Mouse (Mus musculus): ENCODE measurements around the gene Gstcd. TPM values are rescaled to one million over a fixed set of nuclear protein-coding genes. Genes with fewer than 3 reads are reported as not detected.

Gstcd gene
- total RNA-seq, 1 experiment: 24.2 TPM

DNA sequence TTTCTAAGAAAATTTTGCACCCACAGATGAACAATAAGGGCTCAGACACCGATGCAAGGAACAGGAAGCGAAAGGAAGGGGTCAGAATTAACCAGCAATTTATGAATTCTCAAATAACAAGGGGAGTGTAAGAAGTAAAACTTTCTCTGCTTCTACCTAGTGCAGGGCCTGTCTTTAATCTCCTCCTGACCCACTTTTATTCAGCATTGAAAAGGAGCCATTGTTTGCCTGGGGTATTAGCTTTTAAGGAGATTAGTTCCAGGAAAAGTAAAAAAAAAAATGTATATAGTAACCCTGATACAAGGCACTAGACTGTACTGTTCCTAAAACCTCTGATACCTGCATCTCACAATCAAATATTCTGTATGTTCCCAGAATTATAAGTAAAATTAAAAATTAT lies 64.9 kb downstream of the Gstcd start:
- no peak overlapping the region for H3K9ac ChIP-seq (ENCODE audit: insufficient read depth, low read depth, low read length, poor library complexity, severe bottlenecking)
- no peaks in the 10 kb centered on the region for H3K9me3 ChIP-seq (ENCODE audit: control insufficient read depth, insufficient read depth, low read depth, low read length)
- DNase-seq (ENCODE audit: low read depth, low spot score): no peak
- H3K27ac ChIP-seq (ENCODE audit: insufficient read depth, low read depth, low read length, poor library complexity, severe bottlenecking): no peak overlapping the region
- no peak overlapping the region for H3K4me3 ChIP-seq (ENCODE audit: insufficient read depth in 1 of 2, low read depth in 1 of 2, low read length in 2 of 2, poor library complexity in 1 of 2, severe bottlenecking in 1 of 2)
- no peaks in the 10 kb centered on the region for H3K4me1 ChIP-seq (ENCODE audit: control insufficient read depth in 2 of 2, insufficient read depth in 2 of 2, low read length in 2 of 2, poor library complexity in 1 of 2)
- H3K36me3 ChIP-seq (ENCODE audit: control insufficient read depth, insufficient read depth, low read length, poor library complexity, severe bottlenecking): no peaks in the 10 kb centered on the region
- in situ Hi-C loops (cut with MboI; ENCODE audit: low sequenced_read_pairs in 2 of 2, unreplicated experiment in 2 of 2): no loop called here
- no peak for TF ChIP-seq ZNF384 (IDR thresholded peaks at IDR 0.05; ENCODE audit: low read depth, low read length)
- TF ChIP-seq HCFC1 (IDR thresholded peaks at IDR 0.05; ENCODE audit: borderline replicate concordance, insufficient read depth, low read length): no peak
- TF ChIP-seq CHD2 (IDR thresholded peaks at IDR 0.05; ENCODE audit: low read depth, low read length): no peak
- no peak for TF ChIP-seq MAFK (IDR thresholded peaks at IDR 0.05; ENCODE audit: insufficient read depth, low read depth, low read length)
- no peak for TF ChIP-seq ZC3H11A (IDR thresholded peaks at IDR 0.05; ENCODE audit: borderline replicate concordance, low read depth, low read length)

DNA sequence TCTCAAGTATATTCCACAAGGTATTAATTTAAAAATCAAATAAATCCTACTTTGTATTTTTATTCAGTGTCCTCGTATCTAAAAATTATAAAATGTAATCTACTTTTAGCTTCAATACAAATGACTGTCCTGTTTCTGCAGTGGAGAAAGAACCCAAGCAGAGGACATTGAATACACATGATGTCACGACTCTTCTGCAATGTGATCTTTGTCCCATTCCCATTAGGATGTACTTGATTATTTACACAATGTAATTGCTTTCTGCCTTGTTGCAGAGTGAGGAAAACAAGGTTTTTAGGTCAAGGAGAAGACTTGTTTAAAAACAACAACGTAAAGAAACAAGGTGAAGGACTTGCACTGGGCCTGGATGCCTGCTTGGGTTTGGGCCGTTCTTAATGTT lies 84.6 kb downstream of the Gstcd start:
- H3K9me3 ChIP-seq (ENCODE audit: control insufficient read depth, insufficient read depth, low read depth, low read length): no peaks in the 10 kb centered on the region
- no peak overlapping the region for H3K9ac ChIP-seq (ENCODE audit: insufficient read depth, low read depth, low read length, poor library complexity, severe bottlenecking)
- H3K36me3 ChIP-seq (ENCODE audit: control insufficient read depth, insufficient read depth, low read length, poor library complexity, severe bottlenecking): no peaks in the 10 kb centered on the region; the same call in 1 of the 2 replicates
- in situ Hi-C loops (cut with MboI; ENCODE audit: low sequenced_read_pairs in 2 of 2, unreplicated experiment in 2 of 2): no loop called here
- H3K4me1 ChIP-seq (ENCODE audit: control insufficient read depth in 2 of 2, insufficient read depth in 2 of 2, low read length in 2 of 2, poor library complexity in 1 of 2): no peaks in the 10 kb centered on the region
- DNase-seq (ENCODE audit: low read depth, low spot score): no peak
- TF ChIP-seq HCFC1 (IDR thresholded peaks at IDR 0.05; ENCODE audit: borderline replicate concordance, insufficient read depth, low read length) (no peak), ZC3H11A (IDR thresholded peaks at IDR 0.05; ENCODE audit: borderline replicate concordance, low read depth, low read length) (no peak), CHD2 (IDR thresholded peaks at IDR 0.05; ENCODE audit: low read depth, low read length) (no peak), MAFK (IDR thresholded peaks at IDR 0.05; ENCODE audit: insufficient read depth, low read depth, low read length) (no peak), ZNF384 (IDR thresholded peaks at IDR 0.05; ENCODE audit: low read depth, low read length) (no peak)
- H3K4me3 ChIP-seq (ENCODE audit: insufficient read depth in 1 of 2, low read depth in 1 of 2, low read length in 2 of 2, poor library complexity in 1 of 2, severe bottlenecking in 1 of 2): no peak overlapping the region
- H3K27ac ChIP-seq (ENCODE audit: insufficient read depth, low read depth, low read length, poor library complexity, severe bottlenecking): no peak overlapping the region

DNA sequence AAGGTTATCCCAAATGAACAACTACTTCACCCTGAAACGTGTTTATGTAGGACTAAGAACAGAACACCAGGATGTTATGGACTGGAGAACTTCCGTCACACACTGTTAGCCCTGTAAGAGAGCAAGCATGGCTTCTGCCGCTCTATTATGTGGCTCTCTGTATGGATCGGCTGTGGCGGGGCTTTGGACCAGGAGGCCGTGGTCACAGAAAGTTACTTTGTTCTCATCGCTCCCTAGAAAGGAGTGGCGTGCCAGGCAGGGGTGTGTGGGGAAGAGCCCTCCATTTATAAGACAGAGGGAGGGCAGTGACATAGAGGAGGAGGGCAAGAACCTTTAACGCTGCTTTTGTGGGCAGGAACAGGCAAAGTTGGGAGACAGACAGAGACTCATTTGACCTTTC lies 95.5 kb downstream of the Gstcd start:
- H3K4me1 ChIP-seq (ENCODE audit: control insufficient read depth in 2 of 2, insufficient read depth in 2 of 2, low read length in 2 of 2, poor library complexity in 1 of 2): no peaks in the 10 kb centered on the region
- TF ChIP-seq ZC3H11A (IDR thresholded peaks at IDR 0.05; ENCODE audit: borderline replicate concordance, low read depth, low read length) (no peak), HCFC1 (IDR thresholded peaks at IDR 0.05; ENCODE audit: borderline replicate concordance, insufficient read depth, low read length) (no peak), MAFK (IDR thresholded peaks at IDR 0.05; ENCODE audit: insufficient read depth, low read depth, low read length) (no peak), CHD2 (IDR thresholded peaks at IDR 0.05; ENCODE audit: low read depth, low read length) (no peak), ZNF384 (IDR thresholded peaks at IDR 0.05; ENCODE audit: low read depth, low read length) (no peak)

DNA sequence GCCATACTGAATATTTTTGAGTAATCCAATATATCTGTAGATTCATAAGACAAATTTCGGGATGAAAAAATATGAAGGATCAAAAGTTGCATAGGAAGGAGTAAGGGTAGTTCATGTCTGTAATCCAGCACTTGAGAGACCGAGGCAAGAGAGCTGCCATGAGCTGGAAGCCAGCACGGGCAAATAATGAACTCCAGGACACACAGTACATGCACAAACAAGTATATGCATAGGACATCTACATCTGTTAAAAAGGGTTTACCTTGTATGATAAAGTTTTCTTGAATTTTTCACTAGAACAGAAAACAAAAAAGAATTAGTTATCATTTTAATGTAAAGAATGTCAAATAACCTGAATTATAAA lies 95.9 kb downstream of the Gstcd start:
- H3K4me3 ChIP-seq (ENCODE audit: insufficient read depth in 1 of 2, low read depth in 1 of 2, low read length in 2 of 2, poor library complexity in 1 of 2, severe bottlenecking in 1 of 2): no peak overlapping the region
- no peaks in the 10 kb centered on the region for H3K4me1 ChIP-seq (ENCODE audit: control insufficient read depth in 2 of 2, insufficient read depth in 2 of 2, low read length in 2 of 2, poor library complexity in 1 of 2)
- H3K27ac ChIP-seq (ENCODE audit: insufficient read depth, low read depth, low read length, poor library complexity, severe bottlenecking): no peak overlapping the region
- no peak for DNase-seq (ENCODE audit: low read depth, low spot score)
- no peak overlapping the region for H3K9ac ChIP-seq (ENCODE audit: insufficient read depth, low read depth, low read length, poor library complexity, severe bottlenecking)
- in situ Hi-C loops (cut with MboI; ENCODE audit: low sequenced_read_pairs in 2 of 2, unreplicated experiment in 2 of 2): no loop called here
- H3K9me3 ChIP-seq (ENCODE audit: control insufficient read depth, insufficient read depth, low read depth, low read length): no peaks in the 10 kb centered on the region
- TF ChIP-seq ZC3H11A (IDR thresholded peaks at IDR 0.05; ENCODE audit: borderline replicate concordance, low read depth, low read length) (no peak), ZNF384 (IDR thresholded peaks at IDR 0.05; ENCODE audit: low read depth, low read length) (no peak), CHD2 (IDR thresholded peaks at IDR 0.05; ENCODE audit: low read depth, low read length) (no peak), HCFC1 (IDR thresholded peaks at IDR 0.05; ENCODE audit: borderline replicate concordance, insufficient read depth, low read length) (no peak), MAFK (IDR thresholded peaks at IDR 0.05; ENCODE audit: insufficient read depth, low read depth, low read length) (no peak)
- H3K36me3 ChIP-seq (ENCODE audit: control insufficient read depth, insufficient read depth, low read length, poor library complexity, severe bottlenecking): peaks cover 6% of the 10 kb centered on the region

More for the DNA sequence above, 95.5 kb downstream of the Gstcd start:
- H3K36me3 ChIP-seq (ENCODE audit: control insufficient read depth, insufficient read depth, low read length, poor library complexity, severe bottlenecking): peaks cover 6% of the 10 kb centered on the region
- no peak overlapping the region for H3K4me3 ChIP-seq (ENCODE audit: insufficient read depth in 1 of 2, low read depth in 1 of 2, low read length in 2 of 2, poor library complexity in 1 of 2, severe bottlenecking in 1 of 2)
- no peak overlapping the region for H3K27ac ChIP-seq (ENCODE audit: insufficient read depth, low read depth, low read length, poor library complexity, severe bottlenecking)
- H3K9ac ChIP-seq (ENCODE audit: insufficient read depth, low read depth, low read length, poor library complexity, severe bottlenecking): no peak overlapping the region
- in situ Hi-C loops (cut with MboI; ENCODE audit: low sequenced_read_pairs in 2 of 2, unreplicated experiment in 2 of 2): no loop called here
- no peak for DNase-seq (ENCODE audit: low read depth, low spot score)
- no peaks in the 10 kb centered on the region for H3K9me3 ChIP-seq (ENCODE audit: control insufficient read depth, insufficient read depth, low read depth, low read length)
